Mouse (Mus musculus): Measurements from ENCODE around the gene 1700015G11Rik. TPM values are rescaled to one million over a fixed set of nuclear protein-coding genes. Genes with fewer than 3 reads are reported as not detected.

Gene 1700015G11Rik
- polyA plus RNA-seq, 1 experiment from 2014 or later = not detected

DNA sequence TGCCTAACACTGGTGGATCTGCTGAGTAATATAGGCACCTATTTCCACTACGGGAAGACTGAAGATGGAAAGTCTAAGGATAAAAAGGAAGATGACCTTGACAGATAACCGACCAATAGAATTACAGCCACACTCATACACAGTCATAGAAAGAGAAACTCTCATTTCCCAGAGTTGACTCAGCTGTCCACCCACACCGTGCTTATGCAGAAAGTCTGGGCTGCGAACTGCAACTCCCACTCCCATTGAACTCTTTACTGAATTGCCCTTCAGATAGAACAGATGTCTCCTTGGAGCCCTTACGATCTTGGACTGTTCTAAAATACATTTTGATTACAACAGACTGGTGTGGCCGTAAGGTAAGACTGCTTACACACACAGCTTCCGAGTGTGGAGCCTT is 50.8 kb downstream of the 1700015G11Rik start:
- Histone ChIP-seq H3K9ac (no peak overlapping the region), H3K4me2 (no peak overlapping the region), H3K9me3 (no peaks in the 10 kb centered on the region), H3K4me3 (no peak overlapping the region), H3K4me1 (no peaks in the 10 kb centered on the region), H3K27me3 (no peaks in the 10 kb centered on the region), H3K27ac (no peak overlapping the region), H3K36me3 (no peaks in the 10 kb centered on the region)
- no peak for ATAC-seq (ENCODE audit: borderline replicate concordance, extremely low read depth, low FRiP score, low TSS enrichment)
- 88% methylated on average over 7 of the region's 7 CpGs for WGBS

DNA sequence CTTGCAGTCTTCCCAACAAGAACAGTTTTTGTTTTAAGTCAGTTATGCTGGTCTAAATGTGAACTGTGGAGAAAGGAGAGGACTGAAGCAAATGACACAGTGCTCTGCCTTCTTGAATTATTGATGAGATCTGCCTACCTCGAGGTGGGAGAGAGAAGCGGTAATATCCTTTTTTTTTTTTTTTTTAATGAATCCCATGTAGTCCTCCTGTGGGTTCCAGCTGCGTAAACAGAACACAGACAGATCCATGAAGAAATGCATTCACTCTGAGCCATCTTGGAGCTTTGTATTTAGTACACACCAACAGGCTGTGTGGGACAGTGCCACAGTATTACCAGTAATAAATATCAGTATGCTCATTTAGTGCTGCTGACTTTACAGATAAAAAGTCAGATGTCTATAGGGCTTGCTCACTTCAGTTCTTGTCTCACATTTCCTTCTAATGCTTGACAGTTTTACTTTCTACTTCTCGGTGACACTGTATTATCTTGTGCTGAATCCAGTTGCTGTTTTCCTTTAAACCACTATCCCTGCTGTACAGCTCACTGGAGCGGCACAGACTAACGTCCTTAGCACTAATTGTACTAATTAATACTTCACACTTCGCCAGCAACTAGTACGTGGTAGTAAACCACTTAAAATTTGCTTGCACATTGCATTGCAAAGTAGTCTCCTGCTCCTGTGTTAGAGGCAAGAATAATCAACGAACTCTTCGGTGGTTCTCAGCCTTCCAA is 53.1 kb downstream of the 1700015G11Rik start:
- no peaks in the 10 kb centered on the region for H3K27me3 ChIP-seq
- H3K27ac ChIP-seq = no peak overlapping the region
- H3K36me3 ChIP-seq = no peaks in the 10 kb centered on the region
- 76% methylated on average over 10 of the region's 10 CpGs for WGBS
- H3K9me3 ChIP-seq = no peaks in the 10 kb centered on the region
- H3K4me3 ChIP-seq = no peak overlapping the region
- ATAC-seq (ENCODE audit: borderline replicate concordance, extremely low read depth, low FRiP score, low TSS enrichment) = no peak
- H3K4me2 ChIP-seq = no peak overlapping the region
- no peaks in the 10 kb centered on the region for H3K4me1 ChIP-seq
- H3K9ac ChIP-seq = no peak overlapping the region

Other genes with a start within 250 kb of the 1700015G11Rik start
- 14.4 and 16.0 TPM in 2 replicates for gene Gas2, start 153.7 kb downstream of the 1700015G11Rik start, polyA plus RNA-seq (2015; fragmentation: Nextera tagmentation; extraction: Ambion mirVana)
- 10.0 and 10.2 TPM in 2 replicates for gene Fancf, start 153.5 kb downstream of the 1700015G11Rik start, polyA plus RNA-seq (2015; fragmentation: Nextera tagmentation; extraction: Ambion mirVana)
- 6.6 and 7.1 TPM in 2 replicates for gene Svip, start 9.7 kb downstream of the 1700015G11Rik start, polyA plus RNA-seq (2015; fragmentation: Nextera tagmentation; extraction: Ambion mirVana)